Mouse (Mus musculus): ENCODE data around the gene Pnpla1.

GRCm38 (mm10) chr17:28872322-28872721 lies 14.1 kb downstream of the Pnpla1 start:
- TF ChIP-seq CTCF (conservative IDR thresholded peaks at IDR 0.05; ENCODE audit: low read length), result no peak
- no peak for TF ChIP-seq NANOG (IDR thresholded peaks at IDR 0.05; ENCODE audit: borderline replicate concordance, low read length)

Measured in E14TG2a.4 (cell line).